Mouse (Mus musculus) E14TG2a.4 (cell line): ENCODE data around the gene Itga6.

Source experiments
- H3K27me3 ChIP-seq: 2 replicates; pipeline ENCODE4 v1.6.1; 2014; ENCODE audit warnings: low read length, control low read depth; ENCODE audit not compliant: insufficient read depth
- H3K36me3 ChIP-seq: 2 replicates; pipeline ENCODE4 v1.6.1; 2014; ENCODE audit warnings: low read length, control low read depth; ENCODE audit not compliant: insufficient read depth
- H3K4me1 ChIP-seq: replicated peaks from 2 replicates; pipeline ENCODE4 v1.6.1; 2014; ENCODE audit warnings: low read depth, low read length, control low read depth
- H3K4me3 ChIP-seq: replicated peaks from 2 replicates; pipeline ENCODE4 v1.5.1; 2014; ENCODE audit warnings: mild to moderate bottlenecking, low read length
- H3K9me3 ChIP-seq: 2 replicates; pipeline ENCODE4 v1.6.1; 2014; ENCODE audit warnings: low read length, control low read depth
- CTCF ChIP-seq: conservative IDR thresholded peaks from 2 replicates; pipeline ENCODE4 v1.5.1; 2014; ENCODE audit warnings: low read length
- NANOG ChIP-seq: IDR thresholded peaks from 2 replicates; pipeline ENCODE4 v1.6.1; 2014; ENCODE audit warnings: borderline replicate concordance, low read length, mixed read lengths
- POU5F1 ChIP-seq: IDR thresholded peaks from 2 replicates; pipeline ENCODE4 v1.6.1; 2014; ENCODE audit warnings: low read length, borderline replicate concordance

Itga6 gene

GRCm38 (mm10) chr2:71868256-71868655, 122.8 kb downstream of the Itga6 start:
- no peak for TF ChIP-seq NANOG
- TF ChIP-seq CTCF, result no peak
- no peak for TF ChIP-seq POU5F1
- Histone ChIP-seq H3K36me3 (no peaks in the 10 kb centered on the region), H3K27me3 (no peaks in the 10 kb centered on the region), H3K4me3 (peak overlapping the region; percentile 60), H3K9me3 (no peaks in the 10 kb centered on the region), H3K4me1 (peaks cover 79% of the 10 kb centered on the region)

- H3K4me3 ChIP-seq, result peak overlapping the region; percentile 95
- peaks cover 75% of the 10 kb centered on the region for H3K4me1 ChIP-seq
- no peaks in the 10 kb centered on the region for H3K9me3 ChIP-seq
- peaks cover 23% of the 10 kb centered on the region for H3K36me3 ChIP-seq
- no peaks in the 10 kb centered on the region for H3K27me3 ChIP-seq
- TF ChIP-seq NANOG, result no peak
- no peak for TF ChIP-seq POU5F1
- no peak for TF ChIP-seq CTCF
Observed at GRCm38 (mm10) chr2:71872141-71872540, 126.7 kb downstream of the Itga6 start.

- Histone ChIP-seq H3K27me3 (no peaks in the 10 kb centered on the region), H3K9me3 (no peaks in the 10 kb centered on the region), H3K36me3 (peaks cover 30% of the 10 kb centered on the region), H3K4me3 (peak within 1 kb of the TSS; percentile 95), H3K4me1 (peaks cover 79% of the 10 kb centered on the region)
- TF ChIP-seq POU5F1 (no peak), NANOG (peak; percentile 62; the same call in 1 of the 2 replicates)
Observed at GRCm38 (mm10) chr2:71872801-71873443, 127.5 kb downstream of the Itga6 start, which contains the start of gene Pdk1. TSS of gene Pdk1 (plus strand) at chr2:71873224.

GRCm38 (mm10) chr2:71873474-71874322, 128.3 kb downstream of the Itga6 start:
- H3K27me3 ChIP-seq, result no peaks in the 10 kb centered on the region
- H3K4me1 ChIP-seq, result peaks cover 78% of the 10 kb centered on the region
- TF ChIP-seq POU5F1 (no peak), CTCF (no peak), NANOG (no peak)
- H3K4me3 ChIP-seq, result peak overlapping the region; percentile 95
- no peaks in the 10 kb centered on the region for H3K9me3 ChIP-seq
- peaks cover 36% of the 10 kb centered on the region for H3K36me3 ChIP-seq

- H3K4me1 ChIP-seq, result peaks cover 75% of the 10 kb centered on the region
- no peak for TF ChIP-seq CTCF
- no peak for TF ChIP-seq NANOG
- no peak for TF ChIP-seq POU5F1
- peak overlapping the region; percentile 95 for H3K4me3 ChIP-seq
- no peaks in the 10 kb centered on the region for H3K27me3 ChIP-seq
- no peaks in the 10 kb centered on the region for H3K9me3 ChIP-seq
- peaks cover 40% of the 10 kb centered on the region for H3K36me3 ChIP-seq
Observed at GRCm38 (mm10) chr2:71874422-71874821, 129.0 kb downstream of the Itga6 start.

GRCm38 (mm10) chr2:71874836-71875235, 129.4 kb downstream of the Itga6 start:
- no peaks in the 10 kb centered on the region for H3K9me3 ChIP-seq
- no peaks in the 10 kb centered on the region for H3K27me3 ChIP-seq

GRCm38 (mm10) chr2:71877865-71878264, 132.4 kb downstream of the Itga6 start:
- Histone ChIP-seq H3K27me3 (no peaks in the 10 kb centered on the region), H3K4me3 (peak overlapping the region; percentile 23; the same call in 1 of the 2 replicates), H3K36me3 (peaks cover 71% of the 10 kb centered on the region), H3K4me1 (peaks cover 55% of the 10 kb centered on the region), H3K9me3 (no peaks in the 10 kb centered on the region)
- no peak for TF ChIP-seq CTCF
- no peak for TF ChIP-seq NANOG
- TF ChIP-seq POU5F1, result no peak

More at GRCm38 (mm10) chr2:71874836-71875235, 129.4 kb downstream of the Itga6 start:
- no peak for TF ChIP-seq CTCF
- TF ChIP-seq NANOG, result no peak
- no peak for TF ChIP-seq POU5F1
- peaks cover 44% of the 10 kb centered on the region for H3K36me3 ChIP-seq
- peaks cover 74% of the 10 kb centered on the region for H3K4me1 ChIP-seq
- H3K4me3 ChIP-seq, result peak overlapping the region; percentile 95

- no peak for TF ChIP-seq CTCF
- TF ChIP-seq NANOG, result no peak
- TF ChIP-seq POU5F1, result no peak
- Histone ChIP-seq H3K4me3 (0 out of 2 replicates have a peak overlapping the region, but pooled peaks have one; percentile 23), H3K4me1 (peaks cover 55% of the 10 kb centered on the region), H3K27me3 (no peaks in the 10 kb centered on the region), H3K36me3 (peaks cover 77% of the 10 kb centered on the region), H3K9me3 (no peaks in the 10 kb centered on the region)
Observed at GRCm38 (mm10) chr2:71878441-71878840, 133.0 kb downstream of the Itga6 start.
